Mouse (Mus musculus) myocyte (in vitro differentiated cells): ENCODE results near the gene Dzip1l.

Experiments
- MAX ChIP-seq: IDR thresholded peaks from one replicate; pipeline ENCODE4 v1.6.1; 2011; ENCODE audit warnings: low read depth, mild to moderate bottlenecking, control low read depth
- MYOD1 ChIP-seq, 3 experiments: IDR thresholded peaks; one replicate each; pipeline ENCODE4 v1.6.1; 2011; ENCODE audit warnings: control low read depth in 2 of 3, low read depth in 2 of 3, mild to moderate bottlenecking in 2 of 3, moderate library complexity in 1 of 3; ENCODE audit not compliant: insufficient read length in 2 of 3, control insufficient read depth in 1 of 3
- POLR2A ChIP-seq: IDR thresholded peaks from one replicate; pipeline ENCODE4 v1.6.1; 2011; ENCODE audit warnings: low read depth, mild to moderate bottlenecking, control low read depth, moderate library complexity; ENCODE audit not compliant: insufficient read length
- SRF ChIP-seq: IDR thresholded peaks from one replicate; pipeline ENCODE4 v1.6.1; 2011; ENCODE audit warnings: low read depth; ENCODE audit not compliant: control insufficient read depth, insufficient read length
- TCF12 ChIP-seq: IDR thresholded peaks from one replicate; pipeline ENCODE4 v1.6.1; 2011; ENCODE audit warnings: mild to moderate bottlenecking, control low read depth; ENCODE audit not compliant: poor library complexity, insufficient read depth, severe bottlenecking
- TCF3 ChIP-seq: IDR thresholded peaks from one replicate; pipeline ENCODE4 v1.6.1; 2011; ENCODE audit warnings: low read depth, control low read depth; ENCODE audit not compliant: insufficient read length
- USF1 ChIP-seq: IDR thresholded peaks from one replicate; pipeline ENCODE4 v1.6.1; 2011; ENCODE audit warnings: low read depth, mild to moderate bottlenecking, control low read depth, moderate library complexity

DNA sequence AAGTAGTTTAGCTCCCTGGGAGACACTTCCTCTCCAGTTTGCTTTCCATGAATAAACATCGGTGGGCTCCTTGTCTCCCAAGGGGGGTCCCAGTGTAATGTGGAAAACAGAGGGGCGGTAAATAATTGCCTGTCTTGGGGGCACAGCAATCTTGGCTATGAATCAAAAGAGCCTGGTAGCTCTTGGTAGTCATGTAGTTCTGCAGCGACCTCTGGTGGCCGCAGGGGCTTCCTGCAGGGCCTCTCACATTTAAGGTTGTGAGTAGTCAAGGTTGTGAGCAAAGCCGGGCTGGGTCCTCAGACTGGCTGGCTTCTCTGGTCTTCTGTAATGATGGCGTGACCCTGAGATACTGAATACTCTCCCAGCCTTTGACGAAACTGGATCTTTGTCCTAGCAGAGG is 33.1 kb downstream of the Dzip1l start:
- TF ChIP-seq MAX (no peak), POLR2A (no peak), SRF (no peak), USF1 (no peak), TCF3 (no peak), TCF12 (no peak), MYOD1 (IDR thresholded peaks at IDR 0.05; ENCODE audit: control insufficient read depth in 1 of 3, insufficient read length in 2 of 3, low read depth in 2 of 3) (no peak)
